Mouse (Mus musculus) left cerebral cortex, adult 9 months (tissue): Measurements from ENCODE around the gene Fkbp10.
A peak's percentile ranks its signal among the peaks of the same experiment; 100 is the strongest.

Source experiments
- DNase-seq, 2 experiments: peaks; one replicate each; pipeline ENCODE4 v3.0.0; 2022; ENCODE audit warnings: low spot score in 2 of 2

Fkbp10 gene

DNA sequence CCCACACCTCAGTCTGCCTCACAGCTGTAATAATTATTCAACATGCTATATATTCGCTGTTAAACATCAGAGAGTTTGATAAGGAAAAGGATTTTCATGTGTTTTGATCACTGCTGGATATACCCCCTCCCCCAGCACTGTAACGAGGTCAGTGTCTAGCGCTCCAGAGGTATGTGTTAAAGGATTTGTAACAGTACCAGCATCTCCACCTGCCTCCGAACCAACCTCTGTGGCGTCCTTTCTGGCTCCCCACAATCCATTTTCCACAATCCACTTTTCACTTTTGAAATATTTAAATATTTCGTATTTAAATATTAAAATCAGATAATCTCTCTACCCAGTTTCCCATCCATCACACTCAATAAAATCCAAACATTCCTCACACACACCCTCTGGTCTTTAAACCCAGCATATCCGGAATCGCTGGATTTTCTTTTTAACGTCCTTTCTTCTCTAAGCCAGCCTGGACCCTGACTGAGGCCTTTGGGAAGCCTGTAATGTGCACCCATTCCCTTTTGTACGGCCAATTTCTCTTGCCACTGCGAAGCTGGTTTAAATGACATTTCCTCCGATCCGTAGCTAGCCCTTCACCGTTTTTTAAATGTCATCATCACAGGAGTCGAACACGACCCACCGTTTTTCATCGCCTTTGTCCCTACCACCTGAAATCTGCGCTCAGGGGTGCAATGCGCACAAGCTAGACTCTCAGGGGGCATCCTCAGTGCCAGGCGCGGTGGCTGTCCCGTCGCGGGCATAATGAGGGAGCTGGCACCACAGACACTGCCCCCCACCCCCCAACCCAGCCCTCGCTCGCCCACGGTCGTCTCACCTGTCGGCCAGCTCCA, 56.1 kb downstream of the Fkbp10 start:
- peak in 1 of 2 experiments; percentile 7 for DNase-seq

DNA sequence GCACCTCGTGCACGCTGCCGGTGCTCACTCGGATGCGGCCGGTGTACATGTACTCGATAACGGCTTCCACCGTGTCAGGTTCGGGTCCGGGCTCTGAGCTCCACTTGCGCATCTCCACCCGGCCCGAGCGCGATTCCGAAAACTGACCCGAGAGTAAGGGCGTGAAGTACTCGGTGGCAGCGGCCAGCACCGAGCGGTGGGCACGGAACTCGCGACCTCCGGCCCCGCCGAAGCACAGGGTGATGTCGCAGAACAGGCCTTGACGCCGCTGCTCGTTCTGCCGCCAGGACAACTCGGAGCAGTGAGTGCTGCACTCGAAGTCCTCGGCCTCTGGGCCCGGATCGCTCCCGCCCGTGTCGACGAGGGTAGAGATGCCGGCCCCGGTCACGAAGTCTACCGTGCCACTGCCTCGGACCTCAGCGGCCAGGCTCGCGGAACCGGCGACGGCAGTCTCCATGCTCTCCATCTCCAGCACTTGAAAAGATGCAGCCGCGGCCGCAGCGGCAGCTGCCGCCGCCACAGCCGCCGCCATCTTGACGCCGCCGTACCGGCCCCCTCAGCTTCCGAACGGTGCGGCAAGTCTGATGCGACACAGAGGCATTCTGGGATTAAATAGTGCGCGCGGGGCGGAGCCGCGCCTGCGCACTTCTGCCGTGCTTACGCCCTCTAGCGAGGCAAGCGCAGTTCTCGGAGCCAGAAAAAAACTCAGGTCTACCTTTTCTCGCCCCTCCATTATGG, 56.9 kb downstream of the Fkbp10 start, which contains the start of gene Klhl11:
TSS of gene Klhl11 (minus strand) at position 545 of the 738 bp plus-strand sequence.
- peak; percentile 76 to 93 for DNase-seq

DNA sequence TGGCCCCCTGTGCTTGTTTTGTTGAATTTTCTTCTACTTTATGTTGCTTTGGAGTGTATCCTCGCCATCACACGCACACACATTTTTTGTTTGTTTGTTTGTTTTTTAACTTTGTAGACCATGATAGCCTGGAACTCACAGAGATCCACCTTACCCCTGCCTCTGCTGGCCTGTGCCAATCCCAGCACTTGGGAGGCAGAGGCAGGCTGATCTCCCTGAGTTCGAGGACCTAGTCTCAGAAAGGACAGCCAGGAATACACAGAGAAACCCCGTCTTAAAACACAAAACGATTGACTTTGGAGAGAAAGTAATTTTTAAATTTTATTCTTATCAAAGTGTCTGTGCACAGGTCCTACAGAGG, 57.4 kb downstream of the Fkbp10 start:
- DNase-seq, result no peak
